Mouse (Mus musculus): ENCODE results near the gene Gm37240. TPM values are rescaled to one million over a fixed set of nuclear protein-coding genes. Genes with fewer than 3 reads are reported as not detected.

Gene Gm37240
- total and polyA plus RNA-seq, 3 experiments = not detected

DNA sequence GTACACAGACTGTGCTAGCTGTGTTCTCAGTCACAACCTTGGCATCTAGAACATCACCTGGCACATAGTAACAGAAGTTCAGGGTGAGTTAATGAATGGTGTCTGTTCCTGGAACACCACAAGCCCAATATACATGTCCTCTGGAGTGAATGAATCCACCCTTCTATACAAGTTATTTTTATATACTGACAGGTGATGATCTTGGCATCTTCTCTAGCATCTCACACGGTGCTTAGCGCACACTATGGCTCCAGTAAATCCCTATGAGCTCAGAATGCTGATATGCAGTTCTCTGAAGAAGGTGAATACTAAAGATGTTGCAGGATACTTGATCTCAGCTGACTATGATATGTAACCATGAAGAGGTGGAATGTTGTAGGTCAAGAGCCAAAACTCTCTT is 24.4 kb downstream of the Gm37240 start:
- no peak for DNase-seq (ENCODE audit: low spot score)
- no peaks in the 10 kb centered on the region for H3K27me3 ChIP-seq (ENCODE audit: insufficient read depth, low read length)
- TF ChIP-seq POLR2AphosphoS5 (IDR thresholded peaks at IDR 0.05; ENCODE audit: insufficient replicate concordance, low read depth, low read length) = no peak
- TF ChIP-seq GATA2 (IDR thresholded peaks at IDR 0.05; ENCODE audit: borderline replicate concordance, low read depth, low read length) = no peak
- no peak for TF ChIP-seq CTCF (IDR thresholded peaks at IDR 0.05; ENCODE audit: low read depth, low read length)
- no peak for TF ChIP-seq TAL1 (conservative IDR thresholded peaks at IDR 0.05; ENCODE audit: low read depth, low read length)
- no peak for TF ChIP-seq GATA1 (IDR thresholded peaks at IDR 0.05; ENCODE audit: borderline replicate concordance, low read length)
- H3K36me3 ChIP-seq (replicated peaks) = no peaks in the 10 kb centered on the region
- H3K9me3 ChIP-seq (replicated peaks) = no peaks in the 10 kb centered on the region
- no peaks in the 10 kb centered on the region for H3K4me1 ChIP-seq (ENCODE audit: insufficient read depth, low read depth, low read length)
- no peak overlapping the region for H3K4me3 ChIP-seq (ENCODE audit: low read depth, low read length)
- no peak for ATAC-seq (ENCODE audit: extremely low read depth, insufficient number of reproducible peaks, low FRiP score, poor library complexity, severe bottlenecking)

DNA sequence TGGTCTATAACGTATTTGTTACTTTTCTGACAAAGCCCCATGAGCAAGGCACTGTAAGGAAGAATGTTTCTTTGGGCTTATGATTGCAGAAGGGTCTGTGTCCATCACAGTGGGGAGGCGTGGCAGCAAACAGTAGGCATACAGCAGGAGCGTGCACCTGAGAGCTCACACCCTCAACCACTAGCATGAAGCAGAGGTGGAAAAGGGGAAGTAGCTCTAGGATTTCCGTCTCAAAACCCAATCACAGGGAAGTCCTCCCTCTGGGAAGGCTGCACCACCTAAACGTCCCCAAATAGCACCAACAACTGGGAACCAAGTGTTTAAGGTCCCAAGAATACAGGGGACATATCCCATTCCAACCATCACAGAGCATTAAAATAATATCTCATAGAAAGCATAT is 26.3 kb downstream of the Gm37240 start:
- DNase-seq (ENCODE audit: low spot score) (no peak), ATAC-seq (ENCODE audit: extremely low read depth, insufficient number of reproducible peaks, low FRiP score, poor library complexity, severe bottlenecking) (no peak)
- no peaks in the 10 kb centered on the region for H3K4me1 ChIP-seq (ENCODE audit: insufficient read depth, low read depth, low read length)
- no peak overlapping the region for H3K4me3 ChIP-seq (ENCODE audit: low read depth, low read length)
- no peaks in the 10 kb centered on the region for H3K9me3 ChIP-seq (replicated peaks)
- H3K27me3 ChIP-seq (ENCODE audit: insufficient read depth, low read length) = no peaks in the 10 kb centered on the region
- TF ChIP-seq GATA1 (IDR thresholded peaks at IDR 0.05; ENCODE audit: borderline replicate concordance, low read length) = no peak
- TF ChIP-seq POLR2AphosphoS5 (IDR thresholded peaks at IDR 0.05; ENCODE audit: insufficient replicate concordance, low read depth, low read length) = no peak
- no peak for TF ChIP-seq CTCF (IDR thresholded peaks at IDR 0.05; ENCODE audit: low read depth, low read length)
- no peak for TF ChIP-seq TAL1 (conservative IDR thresholded peaks at IDR 0.05; ENCODE audit: low read depth, low read length)
- no peak for TF ChIP-seq GATA2 (IDR thresholded peaks at IDR 0.05; ENCODE audit: borderline replicate concordance, low read depth, low read length)
- no peaks in the 10 kb centered on the region for H3K36me3 ChIP-seq (replicated peaks)

DNA sequence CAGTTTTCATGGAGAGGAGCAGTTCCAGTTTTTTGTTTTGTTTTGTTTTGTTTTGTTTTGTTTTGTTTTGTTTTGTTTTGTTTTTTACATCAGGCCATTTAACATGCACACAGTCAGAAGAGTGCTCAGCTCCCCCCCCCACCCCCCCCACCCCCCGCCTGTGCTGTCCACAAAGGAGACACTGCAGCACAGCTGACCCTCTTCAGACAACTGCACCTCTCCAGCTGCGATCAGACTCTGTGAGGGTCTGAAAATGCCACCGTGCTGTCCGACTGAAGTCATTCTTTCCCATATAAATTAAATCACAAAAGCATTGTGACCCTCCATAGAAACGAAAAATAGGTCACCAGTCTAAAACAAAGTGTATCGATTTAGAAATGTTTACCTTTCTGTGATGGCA is 28.0 kb downstream of the Gm37240 start:
- TF ChIP-seq GATA1 (IDR thresholded peaks at IDR 0.05; ENCODE audit: borderline replicate concordance, low read length) = no peak
- no peak for TF ChIP-seq GATA2 (IDR thresholded peaks at IDR 0.05; ENCODE audit: borderline replicate concordance, low read depth, low read length)
- no peak for TF ChIP-seq CTCF (IDR thresholded peaks at IDR 0.05; ENCODE audit: low read depth, low read length)
- TF ChIP-seq TAL1 (conservative IDR thresholded peaks at IDR 0.05; ENCODE audit: low read depth, low read length) = no peak
- ATAC-seq (ENCODE audit: extremely low read depth, insufficient number of reproducible peaks, low FRiP score, poor library complexity, severe bottlenecking) = no peak
- Histone ChIP-seq H3K27me3 (ENCODE audit: insufficient read depth, low read length) (no peaks in the 10 kb centered on the region), H3K36me3 (replicated peaks) (no peaks in the 10 kb centered on the region), H3K4me3 (ENCODE audit: low read depth, low read length) (no peak overlapping the region), H3K9me3 (replicated peaks) (no peaks in the 10 kb centered on the region), H3K4me1 (ENCODE audit: insufficient read depth, low read depth, low read length) (no peaks in the 10 kb centered on the region)
- DNase-seq (ENCODE audit: low spot score) = no peak

DNA sequence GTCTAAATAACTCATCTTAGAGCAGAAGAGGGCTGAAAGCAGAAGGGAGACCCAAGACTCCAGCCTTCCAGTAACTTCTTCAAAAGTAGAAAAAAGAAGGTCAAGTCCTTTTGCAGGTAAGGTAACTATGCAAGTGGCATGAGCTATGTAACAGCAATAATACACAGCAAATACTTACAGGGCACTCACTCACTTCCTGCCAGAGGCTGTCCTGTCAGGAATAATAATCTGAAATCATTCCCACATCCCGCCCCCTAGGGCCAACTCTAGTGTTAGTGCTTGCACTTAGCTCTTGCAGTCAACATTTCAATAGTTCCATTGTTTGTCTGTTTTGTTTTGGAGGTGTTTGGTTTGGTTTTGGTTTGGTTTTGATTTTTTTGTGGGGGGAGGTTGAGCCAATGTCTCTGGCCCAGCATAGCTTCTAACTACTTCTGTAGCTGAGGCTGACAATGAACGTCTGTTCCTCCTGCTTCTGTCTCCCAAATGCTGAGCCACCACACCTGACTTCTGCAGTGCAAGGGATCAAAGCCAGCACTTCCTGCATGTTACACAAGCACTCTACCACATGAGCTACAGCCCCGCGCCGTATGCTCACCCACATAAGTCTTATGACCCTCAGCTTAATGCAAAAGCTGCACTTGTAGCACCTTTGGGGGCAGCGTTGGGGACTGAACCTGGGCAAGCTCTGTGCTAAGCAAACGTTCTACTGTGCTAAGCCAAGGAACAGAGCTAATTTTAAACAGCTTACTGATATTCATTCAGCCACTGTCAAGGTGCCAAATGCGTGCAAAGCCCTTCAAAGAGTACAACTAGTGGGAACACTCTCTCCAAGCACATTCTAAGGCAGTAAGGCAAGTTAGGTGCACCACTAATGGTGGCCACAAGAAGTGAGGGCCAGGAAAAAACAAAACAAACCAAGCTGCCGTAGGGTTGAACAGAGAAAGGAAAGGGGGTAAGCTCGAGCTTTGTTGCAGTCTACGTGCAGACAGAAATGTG is 28.9 kb downstream of the Gm37240 start:
- no peaks in the 10 kb centered on the region for H3K27me3 ChIP-seq (ENCODE audit: insufficient read depth, low read length)
- no peak for TF ChIP-seq CTCF (IDR thresholded peaks at IDR 0.05; ENCODE audit: low read depth, low read length)
- no peak for TF ChIP-seq GATA1 (IDR thresholded peaks at IDR 0.05; ENCODE audit: borderline replicate concordance, low read length)
- no peak for TF ChIP-seq TAL1 (conservative IDR thresholded peaks at IDR 0.05; ENCODE audit: low read depth, low read length)
- no peak for TF ChIP-seq POLR2AphosphoS5 (IDR thresholded peaks at IDR 0.05; ENCODE audit: insufficient replicate concordance, low read depth, low read length)
- no peak for TF ChIP-seq GATA2 (IDR thresholded peaks at IDR 0.05; ENCODE audit: borderline replicate concordance, low read depth, low read length)
- no peak for ATAC-seq (ENCODE audit: extremely low read depth, insufficient number of reproducible peaks, low FRiP score, poor library complexity, severe bottlenecking)
- H3K4me3 ChIP-seq (ENCODE audit: low read depth, low read length) = no peak overlapping the region
- no peaks in the 10 kb centered on the region for H3K9me3 ChIP-seq (replicated peaks)
- no peaks in the 10 kb centered on the region for H3K4me1 ChIP-seq (ENCODE audit: insufficient read depth, low read depth, low read length)
- DNase-seq (ENCODE audit: low spot score) = no peak
- H3K36me3 ChIP-seq (replicated peaks) = no peaks in the 10 kb centered on the region

DNA sequence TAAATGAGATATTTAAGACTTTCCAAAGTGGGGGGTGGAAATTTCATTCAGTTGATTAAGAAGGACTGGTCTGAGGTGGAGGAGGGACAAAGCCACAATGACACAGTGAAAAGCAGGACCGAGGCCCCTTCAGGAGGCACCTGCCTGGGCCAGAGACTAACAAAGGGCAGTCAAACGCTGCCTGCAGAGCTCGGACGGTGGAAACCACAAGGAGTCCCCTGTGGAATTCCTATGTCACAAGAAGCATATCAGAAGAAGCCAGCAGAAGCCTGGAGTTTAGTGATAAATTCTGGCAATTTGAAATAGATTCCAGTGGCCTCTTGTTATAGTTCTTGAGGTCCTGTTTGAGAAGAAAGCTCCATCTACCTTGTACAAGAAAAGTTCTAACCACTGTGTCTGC is 30.2 kb downstream of the Gm37240 start:
- ATAC-seq (ENCODE audit: extremely low read depth, insufficient number of reproducible peaks, low FRiP score, poor library complexity, severe bottlenecking) (no peak), DNase-seq (ENCODE audit: low spot score) (no peak)
- Histone ChIP-seq H3K27me3 (ENCODE audit: insufficient read depth, low read length) (no peaks in the 10 kb centered on the region), H3K9me3 (replicated peaks) (no peaks in the 10 kb centered on the region), H3K4me1 (ENCODE audit: insufficient read depth, low read depth, low read length) (no peaks in the 10 kb centered on the region), H3K36me3 (replicated peaks) (no peaks in the 10 kb centered on the region), H3K4me3 (ENCODE audit: low read depth, low read length) (no peak overlapping the region)
- no peak for TF ChIP-seq TAL1 (conservative IDR thresholded peaks at IDR 0.05; ENCODE audit: low read depth, low read length)
- TF ChIP-seq POLR2AphosphoS5 (IDR thresholded peaks at IDR 0.05; ENCODE audit: insufficient replicate concordance, low read depth, low read length) = no peak
- no peak for TF ChIP-seq GATA1 (IDR thresholded peaks at IDR 0.05; ENCODE audit: borderline replicate concordance, low read length)
- TF ChIP-seq CTCF (IDR thresholded peaks at IDR 0.05; ENCODE audit: low read depth, low read length) = no peak
- no peak for TF ChIP-seq GATA2 (IDR thresholded peaks at IDR 0.05; ENCODE audit: borderline replicate concordance, low read depth, low read length)

DNA sequence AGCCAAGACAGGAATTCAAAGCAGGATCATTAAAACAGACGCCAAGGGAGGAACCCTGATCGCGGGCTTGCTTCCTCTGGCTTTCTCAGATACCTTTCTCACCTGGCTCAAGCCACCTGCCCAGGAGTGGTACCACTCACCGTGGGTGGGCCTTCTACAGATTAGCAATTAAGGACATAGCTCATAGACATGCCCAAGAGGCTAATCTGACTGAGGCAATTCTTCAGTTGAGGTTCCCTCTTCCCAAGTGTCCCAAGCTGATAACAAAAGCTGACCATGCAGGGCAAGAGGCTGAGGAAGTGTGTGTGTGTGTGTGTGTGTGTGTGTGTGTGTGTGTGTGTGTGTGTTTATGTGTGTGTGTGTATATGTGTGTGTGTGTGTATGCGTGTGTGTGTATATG is 31.4 kb downstream of the Gm37240 start:
- DNase-seq (ENCODE audit: low spot score) (no peak), ATAC-seq (ENCODE audit: extremely low read depth, insufficient number of reproducible peaks, low FRiP score, poor library complexity, severe bottlenecking) (no peak)
- H3K36me3 ChIP-seq (replicated peaks) = no peaks in the 10 kb centered on the region
- no peaks in the 10 kb centered on the region for H3K27me3 ChIP-seq (ENCODE audit: insufficient read depth, low read length)
- H3K4me1 ChIP-seq (ENCODE audit: insufficient read depth, low read depth, low read length) = no peaks in the 10 kb centered on the region
- H3K9me3 ChIP-seq (replicated peaks) = no peaks in the 10 kb centered on the region
- no peak overlapping the region for H3K4me3 ChIP-seq (ENCODE audit: low read depth, low read length)
- TF ChIP-seq TAL1 (conservative IDR thresholded peaks at IDR 0.05; ENCODE audit: low read depth, low read length) (no peak), GATA1 (IDR thresholded peaks at IDR 0.05; ENCODE audit: borderline replicate concordance, low read length) (no peak), POLR2AphosphoS5 (IDR thresholded peaks at IDR 0.05; ENCODE audit: insufficient replicate concordance, low read depth, low read length) (no peak), GATA2 (IDR thresholded peaks at IDR 0.05; ENCODE audit: borderline replicate concordance, low read depth, low read length) (no peak), CTCF (IDR thresholded peaks at IDR 0.05; ENCODE audit: low read depth, low read length) (no peak)
